ENCODE assay signal across 50 mouse cellular contexts in the genomic region with DNA sequence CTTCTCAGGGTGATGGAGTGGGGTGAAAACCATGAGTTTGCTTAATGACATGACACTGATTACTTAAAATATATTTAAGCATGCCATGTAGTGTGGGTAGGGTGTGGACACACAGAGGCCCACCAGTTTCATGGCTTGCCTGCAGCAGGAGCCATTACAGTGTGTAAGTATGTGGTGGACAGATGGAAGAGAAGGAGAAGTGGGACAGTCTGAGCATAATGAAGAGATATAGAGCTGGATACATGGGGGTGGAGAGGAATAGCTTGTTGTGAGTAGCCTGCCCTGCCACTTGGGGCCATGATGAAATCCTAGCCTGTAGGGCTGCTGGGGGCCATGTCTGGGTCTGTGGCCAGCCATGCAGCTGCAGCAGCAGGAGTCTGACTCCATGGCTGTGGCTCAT. TPM values are rescaled to one million over a fixed set of nuclear protein-coding genes. Genes with fewer than 3 reads are reported as not detected.
"Had no signal": no experiment of that assay in that cellular context is flagged by ENCODE, and none has a peak within 500 bp of the region (broad histone marks: within the 10 kb centered on the region; RNA-seq: fewer than 3 reads in every experiment).

No protein-coding gene starts in this region.

- ATAC-seq: hindbrain, embryonic 16.5 days; hindbrain, postnatal 0 days; inflammation-experienced regulatory T-cells, adult 6 months; intestine, embryonic 15.5 days; intestine, embryonic 16.5 days; intestine, postnatal 0 days had no signal

- H3K36me3 ChIP-seq: heart, embryonic 10.5 days; heart, embryonic 12.5 days; heart, embryonic 13.5 days; heart, embryonic 15.5 days; hindbrain, embryonic 10.5 days; hindbrain, embryonic 12.5 days; hindbrain, embryonic 13.5 days; hindbrain, embryonic 15.5 days; intestine, embryonic 15.5 days; kidney, embryonic 15.5 days had no signal

- DNase-seq: heart, postnatal 10 days; heart, postnatal 14 days; heart, postnatal 36 days; kidney, adult 11 months; kidney, adult 18-20 months; kidney, adult 2 months; kidney, adult 8-10 months; kidney, adult 9 months; kidney, postnatal 10 days; kidney, postnatal 14 days; kidney, postnatal 25 days; kidney, postnatal 36 days; kidney, postnatal 4 days; layer of hippocampus, adult 9-11 months; layer of hippocampus, postnatal 36 days had no signal

- H3K27me3 ChIP-seq: heart, embryonic 12.5 days; heart, embryonic 13.5 days; heart, embryonic 15.5 days; hindbrain, embryonic 12.5 days; hindbrain, embryonic 13.5 days; hindbrain, embryonic 15.5 days; intestine, embryonic 15.5 days; kidney, embryonic 15.5 days had no signal

- H3K9me3 ChIP-seq: heart, embryonic 10.5 days; heart, embryonic 12.5 days; heart, embryonic 13.5 days; heart, embryonic 15.5 days; hindbrain, embryonic 10.5 days; hindbrain, embryonic 12.5 days; hindbrain, embryonic 13.5 days; hindbrain, embryonic 15.5 days; intestine, embryonic 15.5 days; kidney, embryonic 15.5 days had no signal

- H3K4me1 ChIP-seq: hindbrain, embryonic 10.5 days; hindbrain, embryonic 12.5 days; hindbrain, embryonic 15.5 days; intestine, embryonic 15.5 days; kidney, embryonic 15.5 days had no signal

- H3K27ac ChIP-seq: heart, embryonic 10.5 days; heart, embryonic 13.5 days; heart, embryonic 15.5 days; hindbrain, embryonic 10.5 days; hindbrain, embryonic 12.5 days; hindbrain, embryonic 13.5 days; hindbrain, embryonic 14.5 days; hindbrain, embryonic 15.5 days; hindbrain, postnatal 0 days; intestine, embryonic 15.5 days; kidney, embryonic 15.5 days; kidney, postnatal 0 days; layer of hippocampus, adult 2 months had no signal

- H3K4me3 ChIP-seq: heart, embryonic 10.5 days; heart, embryonic 12.5 days; heart, embryonic 13.5 days; heart, embryonic 15.5 days; hindbrain, embryonic 10.5 days; hindbrain, embryonic 12.5 days; hindbrain, embryonic 13.5 days; hindbrain, embryonic 15.5 days; intestine, embryonic 15.5 days; kidney, embryonic 15.5 days; layer of hippocampus, adult 2 months had no signal

RNA-seq across cellular contexts. Expression of gene Tas2r119, which starts 16.8 kb away (rescaled TPM):
- total RNA-seq: heart, postnatal 10 days; heart, postnatal 14 days; heart, postnatal 25 days; heart, postnatal 36 days; hematopoietic stem cell, adult 5-6 weeks; hindbrain, postnatal 0 days; layer of hippocampus, adult 18-20 months; layer of hippocampus, adult 2 months; layer of hippocampus, adult 8-10 months; layer of hippocampus, postnatal 10 days; layer of hippocampus, postnatal 14 days; layer of hippocampus, postnatal 25 days; layer of hippocampus, postnatal 36 days; left cerebral cortex, adult 18-20 months had no signal
- polyA plus RNA-seq: heart, embryonic 10.5 days; heart, embryonic 11.5 days; heart, embryonic 12.5 days; heart, embryonic 13.5 days; heart, embryonic 14.5 days; heart, embryonic 15.5 days; heart, embryonic 16.5 days; heart, postnatal 0 days; hindbrain, embryonic 10.5 days; hindbrain, embryonic 11.5 days; hindbrain, embryonic 12.5 days; hindbrain, embryonic 13.5 days; hindbrain, embryonic 14.5 days; hindbrain, embryonic 15.5 days; hindbrain, embryonic 16.5 days; hindbrain, postnatal 0 days; inflammation-experienced regulatory T-cells, adult 6 months; intestine, embryonic 14.5 days; intestine, embryonic 15.5 days; intestine, embryonic 16.5 days; intestine, postnatal 0 days; kidney, adult 2 months; kidney, embryonic 14.5 days; kidney, embryonic 15.5 days; kidney, embryonic 16.5 days; kidney, postnatal 0 days; large intestine, adult 2 months had no signal
